Comparison of ENCODE assay signal across 9 mouse cellular contexts in genomic region chr17:27513916-27514762, GRCm38 (mm10). TPM values are rescaled to one million over a fixed set of nuclear protein-coding genes. Genes with fewer than 3 reads are reported as not detected.
DNase-seq lines count a peak whose midpoint lies in the region; ATAC-seq and TF ChIP-seq lines count a peak whose summit lies in the region.
"Had no signal": no experiment of that assay in that cellular context is flagged by ENCODE, and none has a peak within 500 bp of the region (broad histone marks: within the 10 kb centered on the region; RNA-seq: fewer than 3 reads in every experiment).

No protein-coding gene starts in this region.

- no peak overlapping the region for H3K4me3 ChIP-seq in heart, adult 2 months
- H3K4me3 ChIP-seq in C2C12 (ENCODE audit: insufficient read depth, poor library complexity, severe bottlenecking) = no peak overlapping the region
- peak overlapping the region; percentile 64 for H3K4me3 ChIP-seq in forebrain, embryonic 12.5 days (replicated peaks)
- H3K4me3 ChIP-seq in midbrain, embryonic 11.5 days (ENCODE audit: low read depth, low read length) = peak overlapping the region; percentile 66

- H3K27me3 ChIP-seq in heart, adult 2 months (ENCODE audit: control insufficient read depth, insufficient read depth, low read length) = peaks cover 23% of the 10 kb centered on the region
- peaks cover 98% of the 10 kb centered on the region for H3K27me3 ChIP-seq in C2C12 (ENCODE audit: control insufficient read depth, insufficient read depth, insufficient read length)
- peaks cover 93% of the 10 kb centered on the region for H3K27me3 ChIP-seq in forebrain, embryonic 12.5 days
- peaks cover 45% of the 10 kb centered on the region for H3K27me3 ChIP-seq in midbrain, embryonic 11.5 days (ENCODE audit: control insufficient read depth, insufficient read depth, low read length)

- no peak overlapping the region for H3K9ac ChIP-seq in heart, adult 2 months (ENCODE audit: low read depth, low read length)
- no peak overlapping the region for H3K9ac ChIP-seq in forebrain, embryonic 12.5 days
- no peak overlapping the region; the same call in 1 of the 2 replicates for H3K9ac ChIP-seq in midbrain, embryonic 11.5 days (ENCODE audit: low read length)

- TF ChIP-seq CTCF in heart, adult 2 months (IDR thresholded peaks at IDR 0.05) = peak; percentile 54
- peak; percentile 22 for TF ChIP-seq CTCF in C2C12 (IDR thresholded peaks at IDR 0.05; ENCODE audit: control insufficient read depth, insufficient read depth, insufficient read length)

- 40% methylated on average over 27 of the region's 27 CpGs for WGBS in heart, adult 2 months
- 30% methylated on average over 27 of the region's 27 CpGs for WGBS in forebrain, embryonic 12.5 days
- 31% methylated on average over 27 of the region's 27 CpGs for WGBS in midbrain, embryonic 11.5 days

- ATAC-seq in forebrain, embryonic 12.5 days (ENCODE audit: low FRiP score) = no peak
- ATAC-seq in midbrain, embryonic 11.5 days (ENCODE audit: low FRiP score) = no peak

- peak overlapping the region; percentile 99 for H3K4me2 ChIP-seq in forebrain, embryonic 12.5 days
- H3K4me2 ChIP-seq in midbrain, embryonic 11.5 days = peak overlapping the region; percentile 99

- no peaks in the 10 kb centered on the region for H3K36me3 ChIP-seq in heart, adult 2 months (ENCODE audit: control insufficient read depth, insufficient read depth, low read length)
- H3K36me3 ChIP-seq in C2C12 (ENCODE audit: control insufficient read depth, insufficient read depth) = no peaks in the 10 kb centered on the region
- H3K36me3 ChIP-seq in forebrain, embryonic 12.5 days (replicated peaks) = no peaks in the 10 kb centered on the region
- no peaks in the 10 kb centered on the region for H3K36me3 ChIP-seq in midbrain, embryonic 11.5 days (ENCODE audit: control insufficient read depth, insufficient read depth, low read length)

- no peaks in the 10 kb centered on the region for H3K79me3 ChIP-seq in C2C12 (ENCODE audit: low read depth)

- H3K4me1 ChIP-seq in heart, adult 2 months (ENCODE audit: control insufficient read depth, insufficient read depth, low read length) = no peaks in the 10 kb centered on the region
- H3K4me1 ChIP-seq in forebrain, embryonic 12.5 days = peaks cover 65% of the 10 kb centered on the region
- peaks cover 27% of the 10 kb centered on the region for H3K4me1 ChIP-seq in midbrain, embryonic 11.5 days (ENCODE audit: control insufficient read depth, insufficient read depth, low read length)

- no peak for TF ChIP-seq POLR2A in heart, adult 2 months (IDR thresholded peaks at IDR 0.05; ENCODE audit: insufficient read depth, low read depth, low read length)

- no peak overlapping the region for H3K27ac ChIP-seq in heart, adult 2 months
- H3K27ac ChIP-seq in forebrain, embryonic 12.5 days = no peak overlapping the region
- no peak overlapping the region for H3K27ac ChIP-seq in midbrain, embryonic 11.5 days (ENCODE audit: low read depth, low read length)

- H3K79me2 ChIP-seq in heart, adult 2 months (replicated peaks; ENCODE audit: control insufficient read depth, insufficient read depth, low read length) = no peaks in the 10 kb centered on the region
- H3K79me2 ChIP-seq in C2C12 (ENCODE audit: control insufficient read depth, insufficient read depth) = no peaks in the 10 kb centered on the region

- TF ChIP-seq EP300 in heart, adult 2 months (IDR thresholded peaks at IDR 0.05; ENCODE audit: insufficient read depth, low read depth, low read length) = no peak

- intact Hi-C loops in heart, adult 2 months (cut with DNase I) = loop anchor here (5.0 kb wide), 2 partner anchors 257 to 302 kb away; no protein-coding TSS in a partner anchor
- intact Hi-C loops in heart, postnatal 10 days (cut with DNase I) = loop anchor here (5.0 kb wide), 2 partner anchors 127 to 257 kb away; no protein-coding TSS in a partner anchor

- no peak overlapping the region for H3ac ChIP-seq in C2C12 (ENCODE audit: control insufficient read depth, insufficient read length, low read depth)

- H3K9me3 ChIP-seq in forebrain, embryonic 12.5 days = no peaks in the 10 kb centered on the region
- no peaks in the 10 kb centered on the region for H3K9me3 ChIP-seq in midbrain, embryonic 11.5 days (ENCODE audit: control insufficient read depth, low read length)
- H3K9me3 ChIP-seq: megakaryocyte, embryonic 14.5 days had no signal

- no peak for DNase-seq in heart, adult 2 months
- DNase-seq in heart, postnatal 10 days = no peak
- DNase-seq in midbrain, embryonic 11.5 days (ENCODE audit: low spot score, missing footprints) = peak; percentile 91
- DNase-seq in adrenal gland, adult 2 months = no peak
- no peak for DNase-seq in layer of hippocampus, adult 9-11 months
- DNase-seq in lung, postnatal 36 days = no peak

TF ChIP-seq in C2C12, 6 proteins besides CTCF, POLR2A, EP300 and RAD21:
- TF ChIP-seq MAX (IDR thresholded peaks at IDR 0.05) = no peak
- no peak for TF ChIP-seq USF1 (IDR thresholded peaks at IDR 0.05; ENCODE audit: low read depth)
- no peak for TF ChIP-seq CEBPB (IDR thresholded peaks at IDR 0.05; ENCODE audit: low read depth)
- no peak for TF ChIP-seq MYOG (IDR thresholded peaks at IDR 0.05; ENCODE audit: control insufficient read depth, extremely low read depth, insufficient read length)
- TF ChIP-seq FOSL1 (IDR thresholded peaks at IDR 0.05; ENCODE audit: insufficient read depth, low read length, poor library complexity, severe bottlenecking) = no peak
- no peak for TF ChIP-seq MYOD1 (IDR thresholded peaks at IDR 0.05; ENCODE audit: control insufficient read depth, insufficient read length, low read depth)

RNA-seq across cellular contexts. Expression of gene Grm4, which starts 7.1 kb away (rescaled TPM):
- total RNA-seq in heart, adult 2 months (2021) = under 1 TPM; 0.13 to 0.16 TPM
- polyA plus RNA-seq in heart, adult 2 months (2012; rRNA removed) = 0.47 and 0.53 TPM in 2 replicates
- total RNA-seq in heart, postnatal 10 days (2021) = under 1 TPM in 1 of 2 experiments, not detected in 1; 0.20 TPM
- not detected for polyA plus RNA-seq in C2C12 (2012; fragmentation: generic; extraction: Trizol)
- polyA plus RNA-seq in forebrain, embryonic 12.5 days (2016; fragmentation: Nextera tagmentation; extraction: Ambion mirVana) = 2.4 TPM in 2 replicates
- polyA plus RNA-seq in midbrain, embryonic 11.5 days (2014; fragmentation: Nextera tagmentation; extraction: Ambion mirVana) = 3.5 and 3.6 TPM in 2 replicates
- 1 to 10 TPM; 5.5 to 9.0 TPM for total RNA-seq in adrenal gland, adult 2 months (2021)
- polyA plus RNA-seq in adrenal gland, adult 2 months (2012; rRNA removed) = 0.08 and 0.31 TPM in 2 replicates

RNA-seq across cellular contexts. Expression of gene Hmga1, which starts 42.2 kb away (rescaled TPM):
- 10 to 100 TPM; 47.5 to 48.2 TPM for total RNA-seq in heart, adult 2 months (2021)
- 73.8 and 78.0 TPM in 2 replicates for polyA plus RNA-seq in heart, adult 2 months (2012; rRNA removed)
- total RNA-seq in heart, postnatal 10 days (2021) = 10 to 100 TPM; 42.5 to 47.3 TPM
- 397 TPM for polyA plus RNA-seq in C2C12 (2012; fragmentation: generic; extraction: Trizol)
- polyA plus RNA-seq in forebrain, embryonic 12.5 days (2016; fragmentation: Nextera tagmentation; extraction: Ambion mirVana) = 214 and 228 TPM in 2 replicates
- polyA plus RNA-seq in midbrain, embryonic 11.5 days (2014; fragmentation: Nextera tagmentation; extraction: Ambion mirVana) = 354 and 406 TPM in 2 replicates
- total RNA-seq in adrenal gland, adult 2 months (2021) = 10 to 100 TPM; 12.2 to 26.8 TPM
- polyA plus RNA-seq in adrenal gland, adult 2 months (2012; rRNA removed) = 38.9 and 44.2 TPM in 2 replicates

RNA-seq across cellular contexts. Expression of gene AI413582, which starts 51.4 kb away (rescaled TPM):
- total RNA-seq in heart, adult 2 months (2021) = 1 to 10 TPM; 9.1 TPM
- polyA plus RNA-seq in heart, adult 2 months (2012; rRNA removed) = 14.1 and 22.4 TPM in 2 replicates
- total RNA-seq in heart, postnatal 10 days (2021) = 10 to 100 TPM; 10.2 to 11.2 TPM
- polyA plus RNA-seq in C2C12 (2012; fragmentation: generic; extraction: Trizol) = 37.9 TPM
- 14.0 and 16.6 TPM in 2 replicates for polyA plus RNA-seq in forebrain, embryonic 12.5 days (2016; fragmentation: Nextera tagmentation; extraction: Ambion mirVana)
- 14.8 and 20.2 TPM in 2 replicates for polyA plus RNA-seq in midbrain, embryonic 11.5 days (2014; fragmentation: Nextera tagmentation; extraction: Ambion mirVana)
- 10 to 100 TPM; 28.0 to 35.9 TPM for total RNA-seq in adrenal gland, adult 2 months (2021)
- polyA plus RNA-seq in adrenal gland, adult 2 months (2012; rRNA removed) = 64.8 and 65.5 TPM in 2 replicates

Comparison
In these comparisons a context has a peak if more than half of its experiments do, and no peak if none do; other contexts are left out.
1. H3K4me3 ChIP-seq: peak in forebrain, embryonic 12.5 days (single experiment) and midbrain, embryonic 11.5 days (single experiment); none in heart, adult 2 months (single experiment) and C2C12 (single experiment).